Mouse (Mus musculus): Measurements from ENCODE around the gene Zdbf2. TPM values are rescaled to one million over a fixed set of nuclear protein-coding genes. Genes with fewer than 3 reads are reported as not detected.

Zdbf2 gene
- not detected for polyA plus RNA-seq (2012; fragmentation: generic; extraction: Trizol)
- long read RNA-seq, experiment 1, result 0 reads
- long read RNA-seq, experiment 2, result 0 reads

DNA sequence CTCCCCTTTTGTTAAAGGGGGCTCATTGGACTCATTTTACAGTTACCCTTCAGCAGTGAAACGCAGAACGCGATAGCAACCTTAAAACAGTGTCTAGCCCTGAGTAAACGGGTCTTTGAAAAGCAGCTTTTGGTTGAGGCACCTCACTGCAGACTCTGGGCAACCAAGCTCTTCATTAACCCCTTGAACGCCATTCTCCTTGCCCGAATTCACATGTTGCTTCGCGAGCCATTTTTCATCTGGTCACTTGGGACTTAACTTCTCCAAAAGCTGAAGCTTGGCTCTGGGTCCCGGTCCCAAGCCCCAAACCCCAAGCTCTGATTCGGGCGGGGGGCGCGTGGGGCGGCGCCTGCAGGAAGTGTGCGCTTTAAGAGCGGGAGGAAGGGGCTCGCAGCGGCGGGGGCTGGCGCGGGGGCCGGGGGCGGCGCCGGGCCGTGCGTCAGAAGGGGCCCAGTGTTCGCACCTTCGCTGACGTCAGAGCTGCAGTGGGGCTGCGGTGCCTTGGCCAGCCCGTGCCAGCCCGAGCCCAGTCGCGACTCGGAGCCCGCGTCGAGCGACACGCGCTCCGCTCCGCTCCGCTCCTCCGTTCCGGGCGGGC lies at the start of gene Zdbf2:
TSS of gene Zdbf2 (plus strand) at position 525 of the 598 bp plus-strand sequence.
- TF ChIP-seq MYOG (IDR thresholded peaks at IDR 0.05; ENCODE audit: control insufficient read depth, extremely low read depth, insufficient read length), result no peak
- TF ChIP-seq CEBPB (IDR thresholded peaks at IDR 0.05; ENCODE audit: low read depth), result no peak
- no peak for TF ChIP-seq USF1 (IDR thresholded peaks at IDR 0.05; ENCODE audit: low read depth)
- TF ChIP-seq MYOD1 (IDR thresholded peaks at IDR 0.05; ENCODE audit: control insufficient read depth, insufficient read length, low read depth), result no peak
- H3K79me2 ChIP-seq (ENCODE audit: control insufficient read depth, insufficient read depth), result no peaks in the 10 kb centered on the region
- H3K4me3 ChIP-seq (ENCODE audit: insufficient read depth, poor library complexity, severe bottlenecking), result no peak within 1 kb of the TSS
- H3ac ChIP-seq (ENCODE audit: control insufficient read depth, insufficient read length, low read depth), result no peak within 1 kb of the TSS
- H3K79me3 ChIP-seq (ENCODE audit: low read depth), result no peaks in the 10 kb centered on the region
- H3K36me3 ChIP-seq (ENCODE audit: control insufficient read depth, insufficient read depth), result no peaks in the 10 kb centered on the region
- H3K27me3 ChIP-seq (ENCODE audit: control insufficient read depth, insufficient read depth, insufficient read length), result peaks cover 13% of the 10 kb centered on the region

DNA sequence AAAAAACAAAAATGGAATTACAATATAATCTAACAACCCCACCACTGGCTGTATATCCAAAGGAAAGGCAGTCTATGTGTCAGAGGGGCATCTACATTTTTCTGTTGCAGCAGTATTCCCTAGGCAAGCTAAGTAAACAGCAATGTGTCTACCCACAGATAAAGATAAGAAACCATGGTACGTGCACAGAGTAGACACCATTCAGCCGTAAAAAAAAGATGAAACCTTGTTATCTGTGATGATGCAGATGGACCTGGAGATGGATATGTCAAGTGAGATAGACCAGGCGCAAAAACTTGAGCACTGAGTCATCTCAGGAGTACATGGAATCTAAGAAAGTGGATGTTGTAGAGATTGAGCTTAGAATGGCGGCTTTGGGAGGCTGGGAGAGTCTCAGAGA lies 48.1 kb upstream of the Zdbf2 start:
- Histone ChIP-seq H3K4me3 (ENCODE audit: insufficient read depth, poor library complexity, severe bottlenecking) (no peak overlapping the region), H3K79me2 (ENCODE audit: control insufficient read depth, insufficient read depth) (no peaks in the 10 kb centered on the region), H3ac (ENCODE audit: control insufficient read depth, insufficient read length, low read depth) (no peak overlapping the region), H3K27me3 (ENCODE audit: control insufficient read depth, insufficient read depth, insufficient read length) (no peaks in the 10 kb centered on the region), H3K79me3 (ENCODE audit: low read depth) (no peaks in the 10 kb centered on the region), H3K36me3 (ENCODE audit: control insufficient read depth, insufficient read depth) (no peaks in the 10 kb centered on the region)
- TF ChIP-seq FOSL1 (IDR thresholded peaks at IDR 0.05; ENCODE audit: insufficient read depth, low read length, poor library complexity, severe bottlenecking) (no peak), MYOD1 (IDR thresholded peaks at IDR 0.05; ENCODE audit: control insufficient read depth, insufficient read length, low read depth) (no peak), MYOG (IDR thresholded peaks at IDR 0.05; ENCODE audit: control insufficient read depth, extremely low read depth, insufficient read length) (no peak), CTCF (IDR thresholded peaks at IDR 0.05; ENCODE audit: control insufficient read depth, insufficient read depth, insufficient read length) (no peak), CEBPB (IDR thresholded peaks at IDR 0.05; ENCODE audit: low read depth) (no peak), USF1 (IDR thresholded peaks at IDR 0.05; ENCODE audit: low read depth) (no peak), MAX (IDR thresholded peaks at IDR 0.05) (no peak)

DNA sequence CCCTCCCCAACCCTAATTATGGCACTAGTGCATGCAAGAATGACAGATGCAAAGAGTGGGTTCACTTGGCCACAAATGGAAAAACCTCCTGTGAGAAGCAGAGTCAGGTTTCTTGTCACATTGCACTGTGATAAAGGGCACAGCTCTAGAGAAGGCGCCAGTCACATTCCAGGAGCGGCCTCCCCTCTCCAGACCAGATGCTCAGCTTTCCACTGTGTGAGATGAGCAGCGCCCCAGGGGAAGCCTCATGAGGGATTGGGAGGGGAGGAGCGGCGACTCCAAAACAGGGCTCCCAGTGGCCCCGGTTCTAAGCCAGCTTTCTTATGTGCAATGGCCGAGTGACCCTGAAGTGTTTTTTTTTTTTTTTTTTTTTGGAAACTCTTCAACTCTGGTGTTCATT lies 47.2 kb upstream of the Zdbf2 start:
- no peaks in the 10 kb centered on the region for H3K36me3 ChIP-seq (ENCODE audit: control insufficient read depth, insufficient read depth)
- no peak for TF ChIP-seq MYOD1 (IDR thresholded peaks at IDR 0.05; ENCODE audit: control insufficient read depth, insufficient read length, low read depth)
- no peak for TF ChIP-seq CTCF (IDR thresholded peaks at IDR 0.05; ENCODE audit: control insufficient read depth, insufficient read depth, insufficient read length)
- TF ChIP-seq CEBPB (IDR thresholded peaks at IDR 0.05; ENCODE audit: low read depth), result no peak
- TF ChIP-seq USF1 (IDR thresholded peaks at IDR 0.05; ENCODE audit: low read depth), result no peak
- TF ChIP-seq MAX (IDR thresholded peaks at IDR 0.05), result no peak
- no peak for TF ChIP-seq FOSL1 (IDR thresholded peaks at IDR 0.05; ENCODE audit: insufficient read depth, low read length, poor library complexity, severe bottlenecking)
- TF ChIP-seq MYOG (IDR thresholded peaks at IDR 0.05; ENCODE audit: control insufficient read depth, extremely low read depth, insufficient read length), result no peak
- no peaks in the 10 kb centered on the region for H3K27me3 ChIP-seq (ENCODE audit: control insufficient read depth, insufficient read depth, insufficient read length)
- H3K79me3 ChIP-seq (ENCODE audit: low read depth), result no peaks in the 10 kb centered on the region
- H3K79me2 ChIP-seq (ENCODE audit: control insufficient read depth, insufficient read depth), result no peaks in the 10 kb centered on the region
- no peak overlapping the region for H3K4me3 ChIP-seq (ENCODE audit: insufficient read depth, poor library complexity, severe bottlenecking)
- H3ac ChIP-seq (ENCODE audit: control insufficient read depth, insufficient read length, low read depth), result no peak overlapping the region

DNA sequence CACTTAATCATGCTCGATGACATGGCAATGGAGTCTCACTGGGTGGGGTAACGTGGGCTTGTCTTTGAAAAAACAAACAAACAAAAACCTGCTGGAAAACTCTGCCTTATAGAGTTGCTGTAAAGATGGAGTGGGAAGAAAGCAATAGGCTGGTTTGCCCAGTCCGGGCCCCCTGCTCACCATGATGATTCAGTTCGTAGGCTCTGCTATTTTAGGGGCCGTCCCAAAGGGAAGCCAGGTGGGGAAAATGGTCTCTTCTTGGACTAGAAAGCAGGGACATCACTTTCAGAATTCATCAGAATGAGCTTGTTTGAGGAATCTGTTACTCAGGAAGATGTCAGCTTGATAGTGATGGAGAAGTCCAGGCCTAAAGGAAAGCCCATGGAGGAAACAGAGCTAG lies 45.8 kb upstream of the Zdbf2 start:
- Histone ChIP-seq H3ac (ENCODE audit: control insufficient read depth, insufficient read length, low read depth) (no peak overlapping the region), H3K79me2 (ENCODE audit: control insufficient read depth, insufficient read depth) (no peaks in the 10 kb centered on the region), H3K4me3 (ENCODE audit: insufficient read depth, poor library complexity, severe bottlenecking) (no peak overlapping the region), H3K27me3 (ENCODE audit: control insufficient read depth, insufficient read depth, insufficient read length) (no peaks in the 10 kb centered on the region), H3K79me3 (ENCODE audit: low read depth) (no peaks in the 10 kb centered on the region), H3K36me3 (ENCODE audit: control insufficient read depth, insufficient read depth) (no peaks in the 10 kb centered on the region)
- TF ChIP-seq MAX (IDR thresholded peaks at IDR 0.05) (no peak), MYOG (IDR thresholded peaks at IDR 0.05; ENCODE audit: control insufficient read depth, extremely low read depth, insufficient read length) (no peak), FOSL1 (IDR thresholded peaks at IDR 0.05; ENCODE audit: insufficient read depth, low read length, poor library complexity, severe bottlenecking) (no peak), MYOD1 (IDR thresholded peaks at IDR 0.05; ENCODE audit: control insufficient read depth, insufficient read length, low read depth) (no peak), CEBPB (IDR thresholded peaks at IDR 0.05; ENCODE audit: low read depth) (no peak), CTCF (IDR thresholded peaks at IDR 0.05; ENCODE audit: control insufficient read depth, insufficient read depth, insufficient read length) (no peak), USF1 (IDR thresholded peaks at IDR 0.05; ENCODE audit: low read depth) (no peak)

DNA sequence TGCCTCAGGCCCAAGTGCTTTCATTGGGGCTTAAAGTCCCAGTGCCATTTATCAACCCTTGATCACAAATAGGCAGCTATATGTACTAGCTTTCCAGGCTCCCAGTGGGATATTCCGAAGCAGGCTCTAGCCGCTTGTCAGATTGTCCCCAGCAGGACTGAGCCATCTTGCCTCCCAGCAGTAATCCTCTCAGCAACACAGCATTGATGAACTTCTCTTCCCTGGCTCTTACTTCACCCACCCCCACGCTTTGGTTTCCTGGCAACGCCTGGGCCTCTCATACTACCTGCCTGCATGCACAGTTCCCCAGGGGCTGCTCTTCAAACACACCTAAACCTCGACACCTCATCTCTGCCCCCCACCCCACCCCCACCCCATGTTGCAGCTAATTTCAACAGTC lies 35.7 kb upstream of the Zdbf2 start:
- Histone ChIP-seq H3K27me3 (ENCODE audit: control insufficient read depth, insufficient read depth, insufficient read length) (no peaks in the 10 kb centered on the region), H3K4me3 (ENCODE audit: insufficient read depth, poor library complexity, severe bottlenecking) (no peak overlapping the region), H3ac (ENCODE audit: control insufficient read depth, insufficient read length, low read depth) (no peak overlapping the region), H3K79me2 (ENCODE audit: control insufficient read depth, insufficient read depth) (no peaks in the 10 kb centered on the region), H3K36me3 (ENCODE audit: control insufficient read depth, insufficient read depth) (no peaks in the 10 kb centered on the region), H3K79me3 (ENCODE audit: low read depth) (no peaks in the 10 kb centered on the region)
- TF ChIP-seq CTCF (IDR thresholded peaks at IDR 0.05; ENCODE audit: control insufficient read depth, insufficient read depth, insufficient read length) (no peak), MAX (IDR thresholded peaks at IDR 0.05) (no peak), FOSL1 (IDR thresholded peaks at IDR 0.05; ENCODE audit: insufficient read depth, low read length, poor library complexity, severe bottlenecking) (no peak), USF1 (IDR thresholded peaks at IDR 0.05; ENCODE audit: low read depth) (no peak), MYOD1 (IDR thresholded peaks at IDR 0.05; ENCODE audit: control insufficient read depth, insufficient read length, low read depth) (no peak), CEBPB (IDR thresholded peaks at IDR 0.05; ENCODE audit: low read depth) (no peak), MYOG (IDR thresholded peaks at IDR 0.05; ENCODE audit: control insufficient read depth, extremely low read depth, insufficient read length) (no peak)

DNA sequence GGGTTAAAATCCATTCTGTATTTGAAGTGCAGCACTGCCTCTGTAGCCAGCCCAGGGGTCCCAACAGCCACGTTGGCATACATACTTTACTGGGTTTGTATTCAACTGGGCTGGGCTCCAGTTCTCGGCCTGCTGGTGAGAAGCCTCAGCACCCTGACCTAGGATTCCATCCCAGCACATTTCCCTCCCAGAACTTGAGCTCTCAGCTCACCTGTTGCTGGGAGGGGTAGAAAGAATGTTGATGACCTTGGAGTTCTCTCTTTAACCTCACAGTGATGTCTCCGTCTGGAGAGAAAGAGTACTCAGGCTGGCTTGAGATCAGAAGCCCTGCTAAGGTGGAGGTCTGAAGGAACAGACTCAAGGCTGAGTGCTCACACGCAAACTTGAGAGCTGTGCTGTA lies 33.8 kb upstream of the Zdbf2 start:
- no peaks in the 10 kb centered on the region for H3K27me3 ChIP-seq (ENCODE audit: control insufficient read depth, insufficient read depth, insufficient read length)
- no peak overlapping the region for H3ac ChIP-seq (ENCODE audit: control insufficient read depth, insufficient read length, low read depth)
- no peaks in the 10 kb centered on the region for H3K79me3 ChIP-seq (ENCODE audit: low read depth)
- H3K79me2 ChIP-seq (ENCODE audit: control insufficient read depth, insufficient read depth), result no peaks in the 10 kb centered on the region
- no peaks in the 10 kb centered on the region for H3K36me3 ChIP-seq (ENCODE audit: control insufficient read depth, insufficient read depth)
- TF ChIP-seq CTCF (IDR thresholded peaks at IDR 0.05; ENCODE audit: control insufficient read depth, insufficient read depth, insufficient read length) (no peak), MYOD1 (IDR thresholded peaks at IDR 0.05; ENCODE audit: control insufficient read depth, insufficient read length, low read depth) (no peak)
- no peak overlapping the region for H3K4me3 ChIP-seq (ENCODE audit: insufficient read depth, poor library complexity, severe bottlenecking)

Data from C2C12 (cell line).